Mouse (Mus musculus) hindbrain, embryonic 10.5 days (tissue): ENCODE data around the gene Hist1h2bm. TPM values are rescaled to one million over a fixed set of nuclear protein-coding genes. Genes with fewer than 3 reads are reported as not detected.
"Not testable (repeated sequence)": the region's sequence is repeated elsewhere in the genome, so short reads cannot be mapped to it uniquely, and the experiment has no call there.

ENCODE experiments used
- DNase-seq: peaks from one replicate; pipeline ENCODE4 v3.0.0-alpha.2; 2017; ENCODE audit warnings: low spot score
- H3K27ac ChIP-seq: fragments of 300-500 bp; sonication (generic); 2 replicates; pipeline ENCODE4 v1.5.1; 2016; ENCODE audit warnings: mild to moderate bottlenecking, moderate library complexity
- H3K27me3 ChIP-seq: fragments of 300-500 bp; sonication (generic); 2 replicates; pipeline ENCODE4 v1.6.1; 2016; ENCODE audit warnings: mild to moderate bottlenecking; ENCODE audit not compliant: poor library complexity, insufficient read depth, severe bottlenecking
- H3K36me3 ChIP-seq: fragments of 300-500 bp; sonication (generic); 2 replicates; pipeline ENCODE4 v1.6.1; 2016; ENCODE audit warnings: mild to moderate bottlenecking, moderate library complexity
- H3K4me1 ChIP-seq: fragments of 300-500 bp; sonication (generic); replicated peaks from 2 replicates; pipeline ENCODE4 v1.6.1; 2016; ENCODE audit warnings: mild to moderate bottlenecking
- H3K4me3 ChIP-seq: fragments of 300-500 bp; sonication (generic); 2 replicates; pipeline ENCODE4 v1.5.1; 2016; ENCODE audit warnings: mild to moderate bottlenecking, moderate library complexity
- H3K9me3 ChIP-seq: fragments of 300-500 bp; sonication (generic); 2 replicates; pipeline ENCODE4 v1.6.1; 2016; ENCODE audit warnings: mild to moderate bottlenecking, moderate library complexity
- WGBS: fragments of 180-500 bp; shearing (Covaris S2); methylation state at CpG from one replicate; pipeline ENCODE4 v1.1.7; 2016; 5-methylcytosine and 5-hydroxymethylcytosine counted together
- polyA plus RNA-seq: library from polyadenylated mRNA; unstranded; fragments of >200 nt; fragmentation: Nextera tagmentation; extraction: Ambion mirVana; gene quantifications from 2 replicates; pipeline ENCODE4 v1.2.1, GENCODE M21; 2016

Gene Hist1h2bm
- polyA plus RNA-seq = 5.2 and 6.1 TPM in 2 replicates

- H3K4me3 ChIP-seq = peak within 1 kb of the TSS; percentile 52
- under 1% methylated on average over 37 of the region's 37 CpGs for WGBS
- peak; percentile 81 for DNase-seq
Observed at GRCm38 (mm10) chr13:21721757-21722372, at the start of gene Hist1h2bm. Hist1h2bm (plus strand) TSS chr13:21722044.

GRCm38 (mm10) chr13:21677305-21677704 is 44.5 kb upstream of the Hist1h2bm start, which contains the start of gene Olfr1360:
Olfr1360 (minus strand) TSS chr13:21677405.
- no peak for DNase-seq
- Histone ChIP-seq H3K4me3 (no peak within 1 kb of the TSS), H3K27ac (no peak within 1 kb of the TSS), H3K36me3 (no peaks in the 10 kb centered on the region), H3K9me3 (no peaks in the 10 kb centered on the region), H3K27me3 (no peaks in the 10 kb centered on the region), H3K4me1 (no peaks in the 10 kb centered on the region)
- WGBS = 71% methylated on average over 2 of the region's 2 CpGs

More at GRCm38 (mm10) chr13:21721757-21722372, at the start of gene Hist1h2bm:
- not testable (repeated sequence) for H3K9me3 ChIP-seq, H3K27me3 ChIP-seq, H3K36me3 ChIP-seq
- H3K27ac ChIP-seq = peak within 1 kb of the TSS; percentile 96
- peaks cover 45% of the 10 kb centered on the region for H3K4me1 ChIP-seq

DNA sequence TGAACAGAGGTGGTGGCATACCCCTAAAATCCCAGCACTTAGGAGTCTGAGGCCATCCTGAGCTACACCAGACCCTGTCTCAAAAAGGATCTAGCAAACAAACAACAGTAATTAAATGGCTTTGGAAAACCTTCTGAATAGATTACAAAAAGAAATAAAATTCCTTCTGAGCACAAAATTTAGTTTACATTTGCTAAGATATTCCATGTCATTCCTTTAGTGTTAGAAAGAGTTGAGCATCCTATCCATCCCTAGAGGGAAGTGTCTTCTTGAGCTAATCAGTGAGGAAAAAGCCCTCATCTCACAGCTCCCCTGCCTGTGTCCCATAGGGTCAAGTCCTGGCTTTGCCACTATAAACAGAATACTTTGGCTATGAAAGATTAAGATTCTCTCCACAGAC is 24.0 kb upstream of the Hist1h2bm start, which contains the start of gene Olfr1359:
Gene Olfr1359, plus strand, starts transcription at position 301 of the 400 bp plus-strand sequence.
- no peak for DNase-seq
- H3K27me3 ChIP-seq = no peaks in the 10 kb centered on the region
- no peak within 1 kb of the TSS for H3K4me3 ChIP-seq
- no peaks in the 10 kb centered on the region for H3K9me3 ChIP-seq
- no peaks in the 10 kb centered on the region for H3K36me3 ChIP-seq
- H3K27ac ChIP-seq = no peak within 1 kb of the TSS
- H3K4me1 ChIP-seq = no peaks in the 10 kb centered on the region

DNA sequence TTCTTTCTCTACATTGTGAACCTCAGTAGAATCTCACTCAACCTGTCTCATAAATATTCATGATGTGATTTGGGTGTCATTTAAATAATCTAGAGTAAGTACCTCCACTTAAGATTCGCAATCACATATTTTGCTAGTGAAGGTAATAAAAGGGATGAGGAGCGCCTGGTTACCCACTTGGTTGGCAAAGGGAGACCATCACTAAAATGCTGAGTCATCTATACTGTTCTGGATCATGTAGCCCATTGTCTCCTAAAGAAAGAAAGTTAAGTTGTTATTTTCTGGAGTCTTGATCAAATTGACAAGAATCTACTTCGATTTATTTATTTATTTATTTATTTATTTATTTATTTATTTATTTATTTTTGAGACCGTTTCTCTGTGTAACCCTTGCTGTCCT is 15.2 kb upstream of the Hist1h2bm start:
- no peaks in the 10 kb centered on the region for H3K9me3 ChIP-seq
- H3K27ac ChIP-seq = no peak overlapping the region
- DNase-seq = no peak
- WGBS = 75% methylated on average over 4 of the region's 4 CpGs
- peaks cover 6% of the 10 kb centered on the region; the same call in 1 of the 2 replicates for H3K4me1 ChIP-seq
- H3K4me3 ChIP-seq = no peak overlapping the region
- H3K27me3 ChIP-seq = no peaks in the 10 kb centered on the region
- no peaks in the 10 kb centered on the region for H3K36me3 ChIP-seq

DNA sequence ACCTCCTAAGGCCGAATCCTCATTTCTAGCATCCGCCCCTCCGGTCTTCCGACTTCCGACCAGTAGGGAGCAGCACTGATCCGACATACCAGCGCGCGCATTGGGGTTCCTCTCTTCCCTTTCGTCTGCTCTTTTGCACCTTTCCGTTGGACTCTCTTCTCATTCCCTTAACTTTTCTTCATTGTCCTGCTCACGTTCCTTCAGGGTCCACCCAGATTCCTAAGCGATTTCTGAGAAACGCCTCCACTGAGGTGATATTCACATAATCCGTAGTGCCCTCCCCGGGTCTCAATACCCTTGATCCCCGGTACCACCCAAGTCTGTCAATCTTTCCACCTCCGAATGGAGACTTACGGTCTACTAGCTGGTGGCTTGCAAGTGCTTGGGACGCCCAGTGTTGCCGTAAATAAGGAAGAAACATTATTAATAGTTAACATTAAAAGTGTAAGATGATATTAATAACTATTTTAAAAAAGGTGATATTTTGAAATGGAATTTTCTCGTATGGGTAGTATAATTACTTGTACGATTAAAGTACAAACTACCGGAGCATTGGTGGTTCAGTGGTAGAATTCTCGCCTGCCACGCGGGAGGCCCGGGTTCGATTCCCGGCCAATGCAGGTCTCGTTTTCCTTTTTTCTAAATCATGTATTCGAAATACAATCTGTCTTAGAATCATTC is 11.7 kb upstream of the Hist1h2bm start:
- Histone ChIP-seq H3K4me1 (peaks cover 11% of the 10 kb centered on the region), H3K27ac (peak overlapping the region; percentile 88), H3K9me3 (no peaks in the 10 kb centered on the region), H3K27me3 (no peaks in the 10 kb centered on the region), H3K4me3 (peak overlapping the region; percentile 63), H3K36me3 (no peaks in the 10 kb centered on the region)
- under 1% methylated on average over 32 of the region's 32 CpGs for WGBS
- peak; percentile 89 for DNase-seq

GRCm38 (mm10) chr13:21710821-21711525 is 10.9 kb upstream of the Hist1h2bm start:
- peak overlapping the region; percentile 71 for H3K27ac ChIP-seq
- no peaks in the 10 kb centered on the region for H3K27me3 ChIP-seq
- no peaks in the 10 kb centered on the region for H3K9me3 ChIP-seq
- peaks cover 16% of the 10 kb centered on the region for H3K4me1 ChIP-seq
- H3K4me3 ChIP-seq = peak overlapping the region; percentile 63
- 2% methylated on average over 22 of the region's 22 CpGs for WGBS
- DNase-seq = peak; percentile 68
- no peaks in the 10 kb centered on the region for H3K36me3 ChIP-seq

- no peak for DNase-seq
- no peaks in the 10 kb centered on the region for H3K36me3 ChIP-seq
- 35% methylated on average over 4 of the region's 4 CpGs for WGBS
- H3K9me3 ChIP-seq = no peaks in the 10 kb centered on the region
- peaks cover 17% of the 10 kb centered on the region for H3K4me1 ChIP-seq
- H3K4me3 ChIP-seq = peak overlapping the region; percentile 63
- H3K27ac ChIP-seq = peak overlapping the region; percentile 71; the same call in 1 of the 2 replicates
- no peaks in the 10 kb centered on the region for H3K27me3 ChIP-seq
Observed at GRCm38 (mm10) chr13:21711698-21712097, 10.1 kb upstream of the Hist1h2bm start.

DNA sequence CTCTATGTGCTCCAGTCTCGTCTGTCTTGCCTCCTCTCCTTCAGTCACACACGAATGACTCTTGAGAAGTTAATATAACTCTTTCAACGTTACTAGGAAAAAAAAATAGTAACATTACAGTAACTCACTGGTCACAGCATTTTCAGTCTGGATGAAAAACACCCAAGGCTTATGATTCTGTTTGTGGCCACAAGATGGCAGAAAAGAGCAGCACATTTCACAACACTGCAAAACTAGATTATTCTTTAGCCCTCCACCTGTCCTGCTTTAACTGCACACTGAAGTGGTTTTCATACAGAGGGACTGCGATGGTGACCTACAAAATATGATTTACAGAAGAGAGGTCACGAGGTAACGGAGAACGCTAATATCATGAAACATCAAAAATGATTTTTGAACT is 7.1 kb upstream of the Hist1h2bm start:
- H3K27me3 ChIP-seq = no peaks in the 10 kb centered on the region
- H3K27ac ChIP-seq = peak overlapping the region; percentile 93
- peak overlapping the region; percentile 57 for H3K4me3 ChIP-seq
- H3K36me3 ChIP-seq = no peaks in the 10 kb centered on the region
- no peaks in the 10 kb centered on the region for H3K9me3 ChIP-seq
- DNase-seq = peak; percentile 53
- WGBS = 3% methylated on average over 7 of the region's 7 CpGs
- H3K4me1 ChIP-seq = peaks cover 33% of the 10 kb centered on the region

- no peaks in the 10 kb centered on the region for H3K27me3 ChIP-seq
- 1% methylated on average over 22 of the region's 22 CpGs for whole genome bisulfite sequencing
- no peaks in the 10 kb centered on the region for H3K36me3 ChIP-seq
- peak overlapping the region; percentile 93 for H3K27ac ChIP-seq
- peak overlapping the region; percentile 57 for H3K4me3 ChIP-seq
- peak; percentile 44 for DNase-seq
- H3K4me1 ChIP-seq = peaks cover 39% of the 10 kb centered on the region
- H3K9me3 ChIP-seq = no peaks in the 10 kb centered on the region
Observed at GRCm38 (mm10) chr13:21715131-21715863, 6.5 kb upstream of the Hist1h2bm start.

DNA sequence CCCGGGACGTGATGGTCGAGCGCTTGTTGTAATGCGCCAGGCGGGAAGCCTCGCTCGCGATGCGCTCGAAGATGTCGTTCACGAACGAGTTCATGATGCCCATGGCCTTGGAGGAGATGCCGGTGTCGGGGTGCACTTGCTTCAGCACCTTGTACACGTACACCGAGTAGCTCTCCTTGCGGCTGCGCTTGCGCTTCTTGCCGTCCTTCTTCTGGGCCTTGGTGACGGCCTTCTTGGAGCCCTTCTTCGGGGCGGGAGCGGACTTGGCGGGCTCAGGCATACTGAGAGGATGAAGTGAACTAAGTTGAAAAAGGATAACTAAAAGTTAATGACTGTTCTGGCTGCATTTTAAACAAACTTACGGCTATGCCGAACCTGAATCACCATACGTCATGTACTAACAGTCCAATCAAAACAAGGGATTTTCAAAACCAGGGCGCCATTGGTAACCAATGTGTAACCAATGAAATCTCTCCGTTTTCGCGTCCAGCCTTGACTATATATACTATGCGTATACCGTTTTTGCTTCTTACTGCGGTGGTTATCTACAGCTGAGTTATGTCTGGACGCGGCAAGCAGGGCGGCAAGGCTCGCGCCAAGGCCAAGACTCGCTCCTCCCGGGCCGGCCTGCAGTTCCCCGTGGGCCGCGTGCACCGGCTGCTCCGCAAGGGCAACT is 5.8 kb upstream of the Hist1h2bm start, which contains the start of the genes Hist1h2bl and Hist1h2ai:
Gene Hist1h2bl, minus strand, starts transcription at position 280 of the 676 bp plus-strand sequence.
Gene Hist1h2ai, plus strand, starts transcription at position 559 of the 676 bp plus-strand sequence.
- H3K36me3 ChIP-seq, H3K9me3 ChIP-seq, H3K27me3 ChIP-seq: not testable (repeated sequence)
- Histone ChIP-seq H3K4me1 (peaks cover 46% of the 10 kb centered on the region), H3K27ac (peak within 1 kb of the TSS; percentile 95), H3K4me3 (peak within 1 kb of the TSS; percentile 59)
- WGBS = under 1% methylated on average over 39 of the region's 50 CpGs
- DNase-seq = peak; percentile 80

DNA sequence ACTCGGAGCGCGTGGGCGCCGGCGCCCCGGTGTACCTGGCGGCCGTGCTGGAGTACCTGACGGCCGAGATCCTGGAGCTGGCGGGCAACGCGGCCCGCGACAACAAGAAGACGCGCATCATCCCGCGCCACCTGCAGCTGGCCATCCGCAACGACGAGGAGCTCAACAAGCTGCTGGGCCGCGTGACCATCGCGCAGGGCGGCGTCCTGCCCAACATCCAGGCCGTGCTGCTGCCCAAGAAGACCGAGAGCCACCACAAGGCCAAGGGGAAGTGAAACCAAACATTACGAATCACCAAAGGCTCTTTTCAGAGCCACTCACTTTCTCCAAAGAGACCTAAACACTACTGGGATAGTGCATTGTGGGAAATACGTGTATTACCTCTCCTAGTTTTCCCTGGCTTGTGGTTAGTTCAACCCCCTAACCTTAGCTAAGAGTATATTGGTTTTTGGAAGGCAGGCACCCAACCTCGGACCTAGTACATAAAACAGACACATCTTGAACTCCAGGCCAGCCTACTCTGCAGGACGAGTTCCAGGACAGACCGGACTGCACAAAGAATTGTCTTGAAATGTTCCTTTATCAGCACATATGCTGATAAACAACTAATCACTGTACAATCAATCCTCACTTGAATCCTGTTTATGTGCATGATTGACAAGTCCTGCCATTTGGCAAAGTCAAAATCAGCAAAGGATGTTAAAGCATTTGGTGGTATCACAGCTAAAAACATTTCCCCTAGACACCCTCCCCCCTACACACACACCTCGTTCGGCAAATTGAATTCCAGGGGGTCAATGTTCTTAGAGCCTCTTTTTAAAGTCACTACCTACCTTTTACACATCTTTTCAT is 5.1 kb upstream of the Hist1h2bm start:
- WGBS = under 1% methylated on average over 16 of the region's 38 CpGs
- peaks cover 42% of the 10 kb centered on the region for H3K4me1 ChIP-seq

More for the DNA sequence above, 5.1 kb upstream of the Hist1h2bm start:
- peak; percentile 59 for DNase-seq
- not testable (repeated sequence) for H3K27me3 ChIP-seq, H3K36me3 ChIP-seq, H3K9me3 ChIP-seq
- Histone ChIP-seq H3K27ac (peak overlapping the region; percentile 95), H3K4me3 (peak overlapping the region; percentile 59)
